Mouse (Mus musculus) olfactory bulb, adult 2 months (tissue): ENCODE data around the gene Slc35b2.

ENCODE experiments used
- CTCF ChIP-seq: fragments of 200-500 bp; IDR thresholded peaks from 2 replicates; pipeline ENCODE4 v1.5.1; 2012; ENCODE audit warnings: low read depth, mild to moderate bottlenecking, low read length, moderate library complexity; ENCODE audit not compliant: insufficient read depth
- POLR2A ChIP-seq: fragments of 200-500 bp; IDR thresholded peaks from 2 replicates; pipeline ENCODE4 v1.6.1; 2012; ENCODE audit warnings: mild to moderate bottlenecking, low read depth, low read length, moderate library complexity; ENCODE audit not compliant: insufficient read depth

DNA sequence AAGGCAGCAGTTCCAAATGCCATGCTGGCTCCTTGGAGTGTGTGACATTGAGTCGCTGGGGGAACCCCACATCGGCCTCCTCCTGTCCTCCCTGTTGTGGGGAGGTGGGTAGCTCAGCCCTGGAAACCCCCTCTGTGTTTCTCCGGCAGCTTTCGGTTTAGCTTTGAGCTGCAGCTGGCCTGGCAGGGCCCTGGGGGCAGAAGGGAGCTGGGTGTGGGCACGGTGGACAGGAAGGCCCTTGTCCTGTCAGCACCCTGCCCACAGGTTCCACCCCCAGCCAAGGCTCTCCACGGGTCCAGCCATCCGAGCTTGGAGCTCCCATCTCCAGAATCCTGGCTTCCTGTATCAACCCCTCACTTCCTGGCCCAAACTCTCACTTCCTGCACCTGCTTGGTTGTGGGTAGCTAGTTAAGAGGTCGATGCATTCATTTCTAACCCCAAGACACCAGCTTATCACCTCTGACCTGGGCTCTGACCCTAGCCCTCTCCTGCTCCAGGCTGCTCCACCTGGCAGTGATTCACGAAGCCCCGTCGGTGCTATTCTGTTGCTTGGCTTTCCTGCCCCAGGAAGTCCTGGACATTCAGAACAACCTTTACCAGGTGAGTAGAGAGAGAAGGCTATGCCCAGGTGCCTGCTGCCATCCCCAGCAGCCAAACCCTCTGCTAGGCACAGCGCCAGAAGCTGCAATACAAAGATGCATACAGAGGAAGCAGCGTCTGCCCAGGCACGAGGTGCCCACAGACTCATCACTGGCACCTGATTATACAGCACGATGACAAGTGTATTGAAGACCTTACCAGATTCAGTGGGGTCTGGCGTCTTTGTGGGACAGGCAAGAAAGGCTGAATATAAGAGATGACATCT lies 5.4 kb upstream of the Slc35b2 start:
- TF ChIP-seq CTCF = no peak
- no peak for TF ChIP-seq POLR2A
